Mouse (Mus musculus) regulatory T cell (primary cell): ENCODE measurements around the gene Slc22a23.
"Not testable (repeated sequence)": the region's sequence is repeated elsewhere in the genome, so short reads cannot be mapped to it uniquely, and the experiment has no call there.

Experiments used
- in situ Hi-C: fragments of 300-600 bp; cut with MboI, MseI; formaldehyde crosslinking; loops from one replicate; pipeline ENCODE4 v1.15.1; 2025; ENCODE audit warnings: high pct_unique_total_duplicates

The Slc22a23 gene

DNA sequence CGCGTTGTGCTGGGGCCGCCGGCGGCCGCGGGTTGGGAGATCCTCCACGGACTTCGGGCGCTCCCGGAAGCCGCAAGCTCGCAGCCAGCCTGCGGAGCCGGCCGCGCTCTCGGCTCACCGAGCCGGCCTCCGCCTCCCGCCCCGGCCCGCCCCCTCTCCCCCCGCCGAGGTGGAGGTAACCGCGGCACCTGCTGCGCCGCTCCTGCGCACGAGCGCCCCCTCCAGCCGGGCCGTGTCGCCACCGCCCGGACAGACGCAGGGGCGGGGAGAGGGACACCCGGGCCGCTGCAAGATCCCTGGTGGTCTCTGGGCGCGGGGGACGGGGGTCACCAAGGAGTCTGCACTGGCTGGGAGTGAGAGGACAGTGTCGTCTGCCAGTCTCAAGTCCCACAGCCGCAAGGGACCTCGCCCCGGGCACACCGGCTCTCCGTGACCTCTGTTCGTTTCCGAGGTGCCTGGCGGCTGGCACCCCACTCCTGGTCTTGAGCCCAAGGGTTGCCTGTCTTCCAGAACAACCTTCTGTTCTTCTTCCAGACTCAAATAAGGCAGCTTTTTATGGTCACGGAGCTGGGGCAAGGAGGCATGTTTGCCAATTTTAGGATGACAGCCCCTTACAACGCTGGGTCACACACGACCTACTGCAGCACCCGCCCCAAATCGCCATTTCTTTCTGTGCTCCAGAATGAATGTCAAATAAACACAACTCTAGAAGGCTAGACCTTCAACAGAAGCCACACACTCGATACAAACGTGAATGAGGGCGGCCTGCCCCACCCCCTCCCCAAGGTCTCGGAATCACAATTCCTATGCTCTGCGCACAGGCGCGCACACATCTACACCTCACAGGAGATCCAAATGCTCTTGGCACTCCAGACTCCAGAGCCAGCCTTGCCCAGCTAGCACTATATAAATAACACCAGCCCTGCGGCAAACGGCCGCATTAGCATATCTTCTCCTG is at the start of gene Slc22a23:
Gene Slc22a23, minus strand, starts transcription at position 55 of the 958 bp plus-strand sequence.
- in situ Hi-C loops, result no loop called here

DNA sequence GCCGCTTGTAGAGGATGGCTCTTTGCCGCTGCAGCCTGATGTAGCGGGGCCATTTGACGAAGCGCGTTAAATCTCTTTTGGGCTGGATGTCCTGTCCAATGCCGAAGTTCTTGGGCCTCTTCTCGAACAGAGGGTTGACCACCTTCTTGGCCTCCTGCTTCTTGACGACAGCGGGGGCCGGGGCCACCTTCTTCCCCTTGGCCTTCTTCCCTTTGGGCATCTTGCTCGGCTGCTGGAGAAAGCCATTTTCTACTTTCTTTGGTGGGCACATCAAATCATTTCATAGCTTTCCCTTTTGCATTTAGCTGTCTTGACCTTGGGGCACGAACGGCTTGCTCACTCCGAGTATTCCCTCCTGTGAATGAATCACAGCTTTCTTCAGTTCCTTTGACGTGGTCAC is 49.3 kb upstream of the Slc22a23 start:
- in situ Hi-C loops, result not testable (repeated sequence)

DNA sequence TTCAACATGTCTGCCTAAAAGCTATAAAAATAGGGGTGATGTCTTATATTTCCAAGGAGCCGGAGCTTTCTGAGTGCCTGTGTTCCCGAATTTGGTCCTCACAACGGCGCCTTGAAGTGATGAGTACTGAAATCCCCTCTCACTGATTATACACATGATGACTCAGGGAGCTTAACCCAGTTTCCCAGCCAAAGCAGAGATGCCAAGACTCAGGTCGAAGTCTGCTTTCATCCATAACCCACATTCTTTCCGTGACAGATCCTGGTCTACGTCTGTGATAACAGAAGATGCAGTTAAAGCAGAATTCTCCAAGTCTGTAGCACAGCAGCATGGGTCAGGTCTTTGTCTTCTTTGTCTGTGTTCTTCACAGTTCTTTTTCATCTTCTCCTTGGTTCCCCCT is 47.4 kb upstream of the Slc22a23 start:
- in situ Hi-C loops, result no loop called here

DNA sequence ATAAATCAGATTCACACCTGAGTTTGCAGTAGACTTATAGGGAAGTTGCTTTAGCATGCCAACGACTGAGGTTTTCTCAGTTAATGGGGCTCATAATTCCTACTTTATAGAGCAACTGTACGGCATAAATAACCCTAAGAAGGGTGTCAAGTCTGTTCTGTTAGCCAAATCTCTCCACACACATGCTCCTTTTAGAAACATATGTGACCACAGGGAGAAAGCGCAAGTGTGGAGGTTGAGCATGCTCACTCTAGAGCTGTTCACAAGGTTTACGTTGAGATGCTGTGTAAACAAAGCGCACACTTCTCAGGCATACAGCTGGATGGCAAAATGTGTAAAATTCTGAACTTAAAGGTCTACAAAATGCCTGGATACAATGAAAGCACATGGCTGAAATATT is 43.2 kb upstream of the Slc22a23 start:
- in situ Hi-C loops, result no loop called here

DNA sequence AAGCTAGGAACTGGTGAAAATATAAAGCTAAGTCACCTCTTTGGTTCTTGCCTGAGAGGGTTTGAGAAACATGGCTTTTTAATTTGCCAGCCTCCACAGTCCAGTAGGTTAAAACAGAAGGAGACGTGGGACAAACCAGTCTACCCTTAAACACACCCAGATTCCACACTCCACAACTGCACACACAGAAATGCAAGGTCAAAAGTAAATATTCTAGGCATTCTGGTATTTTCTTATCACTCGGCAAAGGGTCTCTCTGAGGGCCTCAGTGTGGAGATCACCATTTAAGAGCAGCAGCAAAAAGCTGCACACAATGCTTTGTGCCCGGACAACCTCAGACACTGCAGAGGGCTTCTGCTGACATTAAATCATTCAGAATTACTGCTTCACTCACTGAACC is 38.4 kb upstream of the Slc22a23 start:
- in situ Hi-C loops, result no loop called here

DNA sequence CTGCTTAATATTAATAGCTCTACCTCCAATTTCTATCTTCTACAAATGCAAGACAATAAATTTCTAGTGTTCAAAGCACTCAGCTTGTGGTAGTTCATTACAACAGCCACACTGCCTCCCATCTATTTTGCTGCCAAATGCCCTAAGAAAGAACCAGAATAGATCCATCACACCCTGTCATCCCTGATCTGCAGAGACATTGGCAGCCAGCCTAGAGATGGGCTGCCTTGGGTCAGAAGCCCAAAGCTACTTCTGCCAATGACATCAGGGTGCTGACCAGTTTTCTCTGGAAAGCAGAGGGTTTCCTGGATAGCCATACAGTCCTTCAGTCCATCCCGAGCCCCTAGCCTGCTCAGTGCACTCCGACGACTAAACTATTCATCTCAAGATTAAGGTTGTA is 33.9 kb upstream of the Slc22a23 start:
- in situ Hi-C loops, result no loop called here

DNA sequence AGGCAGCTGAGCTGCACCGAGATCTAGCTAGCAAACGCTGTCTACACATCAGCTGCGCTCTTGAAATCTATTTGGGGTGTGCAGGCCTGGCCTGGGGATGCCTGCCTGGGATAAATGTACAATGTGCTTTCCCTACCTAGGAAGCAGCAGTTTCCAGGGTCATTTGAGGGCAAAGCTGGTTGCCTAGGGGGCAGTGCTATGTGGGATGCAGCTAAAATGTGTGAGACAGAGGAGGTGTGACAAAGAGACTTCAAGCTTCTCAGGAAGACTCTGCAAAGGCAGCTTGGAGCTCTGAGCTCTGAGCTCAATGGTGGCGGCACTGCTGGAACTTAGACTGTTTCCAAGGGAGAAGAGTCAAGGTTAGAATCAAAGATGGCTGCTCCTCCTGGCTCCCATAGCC is 30.2 kb upstream of the Slc22a23 start:
- in situ Hi-C loops, result no loop called here

- in situ Hi-C loops, result no loop called here
Measured at GRCm38 (mm10) chr13:34372870-34373478, 28.0 kb upstream of the Slc22a23 start.

DNA sequence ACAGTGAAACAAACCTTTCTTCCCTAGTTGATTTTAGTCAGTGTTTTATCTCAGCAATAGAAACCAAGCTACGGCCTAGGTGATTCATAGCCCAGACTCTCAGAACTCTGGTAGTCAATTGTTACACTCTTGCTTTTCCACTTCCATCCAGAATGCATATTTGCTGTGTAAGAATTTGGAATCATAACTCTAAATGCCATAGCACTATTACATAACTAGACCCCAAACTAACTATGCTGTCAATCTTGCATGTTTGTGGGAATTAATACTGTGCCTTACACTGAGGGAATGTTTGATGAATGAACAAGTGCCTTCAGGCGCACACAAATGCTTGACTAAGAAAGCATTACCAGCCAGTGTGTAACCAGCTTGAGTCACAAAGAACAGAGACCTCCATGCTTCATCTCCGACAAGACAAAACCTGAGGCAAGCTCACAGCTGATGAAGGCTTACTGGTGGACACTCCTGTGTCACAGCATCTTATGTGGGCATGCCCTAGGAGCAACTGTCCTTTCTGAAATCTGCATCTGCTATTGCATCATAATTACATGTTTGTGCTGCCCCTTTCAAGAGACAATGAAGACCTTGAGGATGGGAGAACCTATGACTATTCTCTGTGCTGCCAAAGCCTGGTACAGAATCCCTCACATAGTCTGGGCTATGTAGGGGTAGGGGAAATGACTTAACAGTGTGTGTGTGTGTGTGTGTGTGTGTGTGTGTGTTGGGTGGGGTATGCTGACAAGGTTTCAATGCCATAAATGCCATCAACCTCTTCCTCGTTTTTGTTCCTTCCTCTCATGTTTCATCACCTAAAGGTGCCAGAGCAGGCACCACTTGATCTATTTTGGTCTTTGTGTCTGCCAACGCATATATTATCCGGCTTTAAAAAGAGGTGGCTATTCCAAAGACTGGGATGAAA is 27.2 kb upstream of the Slc22a23 start:
- in situ Hi-C loops, result no loop called here

DNA sequence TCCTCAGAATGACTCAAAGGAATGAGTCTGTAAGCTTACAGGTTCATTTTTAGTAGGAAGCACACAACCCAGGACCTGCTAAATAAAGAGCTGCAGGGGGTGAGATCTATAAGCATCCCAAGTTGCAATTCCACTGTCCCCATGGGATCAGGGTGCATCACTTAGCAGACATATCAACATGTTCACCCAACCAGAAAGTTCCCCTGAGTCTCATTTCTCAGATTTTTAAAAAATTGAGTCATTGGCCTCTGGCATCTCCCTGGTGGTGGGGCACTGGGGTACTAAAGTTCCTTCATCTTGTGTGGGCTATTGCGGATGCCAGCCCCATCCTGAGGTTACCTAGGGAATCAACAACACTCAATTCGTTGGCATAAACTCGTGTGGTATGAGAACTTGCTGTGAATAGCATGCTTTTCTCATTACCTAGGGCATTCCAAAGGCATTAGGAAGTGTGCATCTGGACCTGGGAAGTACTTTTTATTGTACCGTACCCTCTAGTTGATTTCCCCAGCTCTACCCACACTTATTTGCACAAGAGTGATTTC is 25.4 kb upstream of the Slc22a23 start:
- in situ Hi-C loops, result no loop called here

GRCm38 (mm10) chr13:34365226-34365625 is 20.2 kb upstream of the Slc22a23 start:
- in situ Hi-C loops, result no loop called here

- in situ Hi-C loops, result no loop called here
Measured at GRCm38 (mm10) chr13:34355656-34356055, 10.7 kb upstream of the Slc22a23 start.

- in situ Hi-C loops, result loop anchor here (5.0 kb wide), 1 partner anchor 83 kb away; no protein-coding TSS in a partner anchor
Measured at GRCm38 (mm10) chr13:34354830-34355624, 10.0 kb upstream of the Slc22a23 start.

DNA sequence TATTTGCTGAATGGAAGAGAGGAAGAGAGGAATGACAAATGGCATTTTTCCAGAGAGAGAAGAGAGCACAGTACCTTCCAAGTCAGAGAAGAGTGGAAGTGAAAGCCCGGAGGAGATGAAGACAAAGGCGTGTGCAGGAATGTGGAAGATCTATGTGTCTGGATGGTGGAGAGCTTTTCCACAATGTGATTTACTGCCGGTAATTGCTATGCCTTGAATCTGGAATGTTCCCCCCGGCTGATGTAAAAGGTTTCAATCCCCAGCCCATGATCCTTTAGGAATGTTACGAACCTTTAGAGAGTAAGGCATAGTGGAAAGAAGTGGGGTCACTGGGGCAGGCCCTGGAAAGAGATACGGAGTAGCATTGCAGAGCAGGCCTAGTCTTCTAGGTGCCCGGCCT is 8.3 kb upstream of the Slc22a23 start:
- in situ Hi-C loops, result loop anchor here (5.0 kb wide), 1 partner anchor 81 kb away; no protein-coding TSS in a partner anchor

- in situ Hi-C loops, result loop anchor here (5.0 kb wide), 1 partner anchor 79 kb away; no protein-coding TSS in a partner anchor
Measured at GRCm38 (mm10) chr13:34351437-34351836, 6.5 kb upstream of the Slc22a23 start.

GRCm38 (mm10) chr13:34347960-34348889 is 3.2 kb upstream of the Slc22a23 start:
- in situ Hi-C loops, result no loop called here

GRCm38 (mm10) chr13:34346748-34347147 is 1.8 kb upstream of the Slc22a23 start:
- in situ Hi-C loops, result no loop called here

GRCm38 (mm10) chr13:34346238-34346637 is 1.3 kb upstream of the Slc22a23 start:
- in situ Hi-C loops, result no loop called here

GRCm38 (mm10) chr13:34344376-34345127 is 430 bp downstream of the Slc22a23 start:
- in situ Hi-C loops, result no loop called here
